Mouse (Mus musculus) testis, adult 2 months (tissue): ENCODE data around the gene Calml3. TPM values are rescaled to one million over a fixed set of nuclear protein-coding genes. Genes with fewer than 3 reads are reported as not detected.

ENCODE experiments used
- H3K27ac ChIP-seq: fragments of 200-500 bp; 2 replicates; pipeline ENCODE4 v1.5.1; 2012; ENCODE audit warnings: low read depth, low read length; ENCODE audit not compliant: control insufficient read depth, insufficient read depth
- H3K27me3 ChIP-seq: fragments of 200-500 bp; 2 replicates; pipeline ENCODE4 v1.6.1; 2012; ENCODE audit warnings: mild to moderate bottlenecking, low read length, moderate library complexity; ENCODE audit not compliant: control insufficient read depth, insufficient read depth
- H3K36me3 ChIP-seq: fragments of 200-500 bp; 2 replicates; pipeline ENCODE4 v1.6.1; 2012; ENCODE audit warnings: mild to moderate bottlenecking, low read length; ENCODE audit not compliant: control insufficient read depth, insufficient read depth
- H3K4me1 ChIP-seq: fragments of 200-500 bp; 2 replicates; pipeline ENCODE4 v1.6.1; 2012; ENCODE audit warnings: low read length; ENCODE audit not compliant: control insufficient read depth, insufficient read depth
- H3K4me3 ChIP-seq: fragments of 200-500 bp; 2 replicates; pipeline ENCODE4 v1.5.1; 2012; ENCODE audit warnings: low read depth, mild to moderate bottlenecking, low read length, moderate library complexity, mixed read lengths; ENCODE audit not compliant: control insufficient read depth
- CTCF ChIP-seq: fragments of 200-500 bp; IDR thresholded peaks from 2 replicates; pipeline ENCODE4 v1.5.1; 2012; ENCODE audit warnings: low read depth, mild to moderate bottlenecking, inconsistent platforms, low read length, moderate library complexity; ENCODE audit not compliant: control insufficient read depth, insufficient read depth, insufficient replicate concordance
- POLR2A ChIP-seq: fragments of 200-500 bp; IDR thresholded peaks from 2 replicates; pipeline ENCODE4 v1.6.1; 2012; ENCODE audit warnings: low read depth, mild to moderate bottlenecking, inconsistent platforms, low read length, moderate library complexity; ENCODE audit not compliant: control insufficient read depth
- polyA plus RNA-seq: library from polyadenylated mRNA; depleted of rRNA; stranded (reverse); fragments of >200 nt; gene quantifications from 2 replicates; pipeline ENCODE4 v1.2.3, GENCODE M21; 2012

Gene Calml3
- polyA plus RNA-seq, 1 experiment: 0.16 TPM

GRCm38 (mm10) chr13:3796649-3797048 lies 7.5 kb downstream of the Calml3 start:
- H3K27ac ChIP-seq: no peak overlapping the region
- no peaks in the 10 kb centered on the region for H3K36me3 ChIP-seq

GRCm38 (mm10) chr13:3789531-3789930 lies 14.6 kb downstream of the Calml3 start:
- TF ChIP-seq POLR2A (no peak), CTCF (no peak)
- no peak overlapping the region for H3K4me3 ChIP-seq
- H3K4me1 ChIP-seq: no peaks in the 10 kb centered on the region
- H3K27ac ChIP-seq: no peak overlapping the region
- H3K27me3 ChIP-seq: no peaks in the 10 kb centered on the region
- no peaks in the 10 kb centered on the region for H3K36me3 ChIP-seq

More at GRCm38 (mm10) chr13:3796649-3797048, 7.5 kb downstream of the Calml3 start:
- Histone ChIP-seq H3K4me1 (no peaks in the 10 kb centered on the region), H3K27me3 (no peaks in the 10 kb centered on the region), H3K4me3 (no peak overlapping the region)
- no peak for TF ChIP-seq CTCF
- no peak for TF ChIP-seq POLR2A

- Histone ChIP-seq H3K4me3 (no peak overlapping the region), H3K4me1 (no peaks in the 10 kb centered on the region), H3K27ac (no peak overlapping the region), H3K27me3 (no peaks in the 10 kb centered on the region), H3K36me3 (no peaks in the 10 kb centered on the region)
- TF ChIP-seq CTCF: no peak
- TF ChIP-seq POLR2A: no peak
These were observed 15.5 kb downstream of the Calml3 start for GRCm38 (mm10) chr13:3788588-3788987.

- H3K4me1 ChIP-seq: no peaks in the 10 kb centered on the region
- no peaks in the 10 kb centered on the region for H3K27me3 ChIP-seq
- H3K27ac ChIP-seq: no peak overlapping the region
- H3K36me3 ChIP-seq: no peaks in the 10 kb centered on the region
- no peak overlapping the region for H3K4me3 ChIP-seq
- TF ChIP-seq CTCF: no peak
- TF ChIP-seq POLR2A: no peak
These were observed 16.5 kb downstream of the Calml3 start for GRCm38 (mm10) chr13:3787644-3788043.

GRCm38 (mm10) chr13:3787102-3787501 lies 17.0 kb downstream of the Calml3 start:
- Histone ChIP-seq H3K36me3 (no peaks in the 10 kb centered on the region), H3K27me3 (no peaks in the 10 kb centered on the region), H3K4me1 (no peaks in the 10 kb centered on the region), H3K4me3 (no peak overlapping the region), H3K27ac (no peak overlapping the region)
- no peak for TF ChIP-seq POLR2A
- no peak for TF ChIP-seq CTCF

- no peak overlapping the region for H3K4me3 ChIP-seq
- TF ChIP-seq CTCF: no peak
- no peak for TF ChIP-seq POLR2A
- H3K4me1 ChIP-seq: no peaks in the 10 kb centered on the region
- H3K36me3 ChIP-seq: no peaks in the 10 kb centered on the region
- no peak overlapping the region for H3K27ac ChIP-seq
- no peaks in the 10 kb centered on the region for H3K27me3 ChIP-seq
These were observed 20.5 kb downstream of the Calml3 start for GRCm38 (mm10) chr13:3783621-3784020.

GRCm38 (mm10) chr13:3782499-3782898 lies 21.6 kb downstream of the Calml3 start:
- Histone ChIP-seq H3K36me3 (no peaks in the 10 kb centered on the region), H3K27me3 (no peaks in the 10 kb centered on the region), H3K27ac (no peak overlapping the region), H3K4me3 (no peak overlapping the region), H3K4me1 (no peaks in the 10 kb centered on the region)
- TF ChIP-seq POLR2A (no peak), CTCF (no peak)
